Mouse (Mus musculus) urinary bladder, postnatal 36 days (tissue): ENCODE results near the gene Cyp2d34.
A peak's percentile ranks its signal among the peaks of the same experiment; 100 is the strongest.

Experiments
- DNase-seq, 2 experiments: peaks; one replicate each; pipeline ENCODE4 v3.0.0; 2022; ENCODE audit warnings: low spot score in 2 of 2, mixed read lengths in 1 of 2

Cyp2d34 gene

GRCm38 (mm10) chr15:82620531-82621202 lies at the start of gene Cyp2d34:
Gene Cyp2d34 (minus strand): TSS chr15:82620946.
- no peak for DNase-seq

DNA sequence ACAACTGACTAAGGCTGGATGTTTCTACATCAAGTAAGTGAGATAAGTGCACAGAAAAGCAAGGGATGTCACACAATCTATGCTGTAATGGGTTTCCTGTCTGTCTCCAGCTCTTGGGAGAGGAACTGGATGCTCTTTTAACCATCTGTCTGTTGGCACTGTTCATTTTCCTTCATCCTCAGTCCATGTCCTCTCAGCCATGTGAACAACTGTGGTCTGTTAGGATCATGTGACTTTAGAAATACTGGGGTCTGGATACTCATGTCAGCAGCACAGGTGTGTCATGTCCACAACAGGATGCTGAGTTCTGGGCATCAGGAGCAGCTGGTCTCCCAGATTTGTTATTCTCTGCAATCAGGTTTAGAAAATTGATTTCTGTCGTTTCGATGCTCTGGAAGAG lies 35.6 kb upstream of the Cyp2d34 start:
- no peak for DNase-seq

DNA sequence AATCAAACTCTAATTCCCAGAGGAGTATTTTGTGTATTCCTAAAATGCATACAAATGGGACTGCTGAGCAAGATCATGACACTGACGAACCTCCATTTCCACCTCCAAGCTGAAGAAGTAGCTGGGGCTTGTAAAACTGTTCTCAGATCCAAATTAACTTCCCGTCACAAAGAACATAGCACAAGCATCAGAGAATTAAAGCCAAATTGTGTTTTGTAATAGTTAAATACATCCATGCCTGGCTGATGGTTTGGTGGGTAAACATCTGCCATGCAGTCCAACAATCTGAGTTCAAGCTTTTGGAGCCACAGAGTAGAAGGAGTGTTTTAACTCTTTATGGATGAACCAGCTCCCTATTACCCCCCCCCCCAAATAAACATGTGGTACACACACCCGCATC lies 23.6 kb upstream of the Cyp2d34 start:
- no peak for DNase-seq

- no peak for DNase-seq
These were observed 23.0 kb upstream of the Cyp2d34 start for GRCm38 (mm10) chr15:82643771-82644170.

DNA sequence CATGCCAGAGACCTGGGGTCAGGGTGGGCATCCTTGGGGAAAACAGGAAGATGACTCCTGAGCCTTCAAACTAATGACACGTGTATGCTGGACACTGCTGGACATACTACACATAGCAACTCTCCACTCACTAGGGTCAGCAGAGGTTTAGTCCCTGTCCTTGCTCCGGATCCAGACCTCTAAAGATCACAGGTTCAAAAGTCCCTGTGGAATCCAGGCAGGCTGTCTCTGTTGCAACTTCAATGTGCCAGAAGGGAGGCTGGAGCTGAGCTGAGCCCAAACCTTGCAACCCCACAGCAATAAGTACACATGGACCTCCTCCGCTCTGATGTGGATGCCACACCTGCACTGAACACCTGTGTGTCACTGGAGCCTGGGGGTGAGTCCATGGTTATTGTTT lies 22.0 kb upstream of the Cyp2d34 start:
- DNase-seq: no peak

DNA sequence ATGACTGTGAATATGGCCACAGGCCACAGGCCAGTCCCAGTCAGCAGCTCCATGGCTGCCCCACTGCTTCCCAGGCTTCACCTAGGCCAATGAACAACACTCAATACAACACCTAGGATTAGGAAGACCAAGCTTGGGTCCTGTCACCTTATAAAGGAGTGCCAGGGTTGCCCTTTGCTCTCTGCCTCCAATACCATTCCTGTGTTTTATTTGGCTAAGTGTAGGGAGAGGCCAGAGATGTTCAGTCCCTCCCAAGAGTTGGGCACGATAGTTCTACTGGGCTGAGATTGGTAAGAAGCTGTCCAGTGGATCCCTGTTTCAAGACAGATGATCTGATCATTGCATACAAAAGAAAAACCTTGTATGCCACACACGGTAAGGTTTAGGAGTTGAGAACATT lies 21.2 kb upstream of the Cyp2d34 start:
- no peak for DNase-seq

GRCm38 (mm10) chr15:82641390-82641789 lies 20.6 kb upstream of the Cyp2d34 start:
- DNase-seq: no peak

- DNase-seq: no peak
These were observed 19.5 kb upstream of the Cyp2d34 start for GRCm38 (mm10) chr15:82640201-82640600.

GRCm38 (mm10) chr15:82637130-82638075 lies 16.7 kb upstream of the Cyp2d34 start:
- no peak for DNase-seq

- DNase-seq: no peak
These were observed 14.2 kb upstream of the Cyp2d34 start for GRCm38 (mm10) chr15:82634976-82635375.

GRCm38 (mm10) chr15:82621993-82622392 lies 1.2 kb upstream of the Cyp2d34 start:
- DNase-seq: no peak

DNA sequence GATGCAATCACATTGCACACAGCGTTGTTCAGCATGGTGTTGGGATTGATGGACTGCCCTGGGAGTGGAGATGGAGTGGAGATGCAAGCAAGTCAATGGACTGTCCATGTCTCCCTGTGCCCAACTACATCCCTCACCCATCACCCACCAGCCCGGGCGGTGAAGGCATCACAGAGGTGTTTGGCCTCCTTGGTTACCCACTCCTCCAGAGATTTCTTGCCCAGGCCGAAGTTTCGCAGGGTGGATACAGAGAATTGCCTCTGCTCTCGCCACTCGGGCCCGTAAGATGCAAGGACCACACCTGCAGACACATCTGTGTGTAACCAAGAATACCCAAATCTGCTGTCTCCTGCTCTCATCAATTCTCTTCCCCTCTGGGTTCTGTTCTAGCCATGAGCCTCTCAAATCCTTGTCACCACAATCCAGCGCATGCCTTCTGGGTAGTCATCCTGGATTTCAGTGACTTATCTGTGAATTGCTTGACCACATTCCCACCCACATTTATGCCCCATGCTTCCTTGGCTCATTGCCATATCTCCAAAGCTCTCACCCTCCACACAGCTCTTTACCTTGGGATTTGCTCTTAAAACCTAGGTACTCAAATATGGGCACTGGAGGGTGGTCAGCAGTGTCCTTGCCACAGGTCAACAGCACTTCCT lies 2.3 kb downstream of the Cyp2d34 start:
- no peak for DNase-seq

DNA sequence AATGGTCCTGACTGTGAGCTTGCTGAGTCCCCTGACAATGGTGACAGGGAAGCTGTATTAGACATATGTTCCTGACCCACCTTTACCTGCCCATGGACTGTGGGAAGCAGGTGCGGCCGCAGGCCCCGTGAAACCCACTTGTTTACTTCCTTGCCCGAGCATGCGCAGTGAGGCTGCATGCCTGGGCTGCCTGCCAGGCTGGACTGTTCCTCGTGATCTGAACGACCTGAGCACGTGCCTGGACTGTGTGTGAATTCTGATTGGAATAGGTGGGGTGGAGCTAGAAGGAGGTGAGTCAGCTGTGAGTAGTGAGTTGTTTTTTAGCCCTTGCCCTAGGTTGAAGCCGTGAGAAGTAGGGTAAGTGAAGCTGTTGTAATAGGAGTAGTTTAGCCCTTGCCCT lies 38.1 kb downstream of the Cyp2d34 start:
- DNase-seq: peak; percentile 5 to 14

DNA sequence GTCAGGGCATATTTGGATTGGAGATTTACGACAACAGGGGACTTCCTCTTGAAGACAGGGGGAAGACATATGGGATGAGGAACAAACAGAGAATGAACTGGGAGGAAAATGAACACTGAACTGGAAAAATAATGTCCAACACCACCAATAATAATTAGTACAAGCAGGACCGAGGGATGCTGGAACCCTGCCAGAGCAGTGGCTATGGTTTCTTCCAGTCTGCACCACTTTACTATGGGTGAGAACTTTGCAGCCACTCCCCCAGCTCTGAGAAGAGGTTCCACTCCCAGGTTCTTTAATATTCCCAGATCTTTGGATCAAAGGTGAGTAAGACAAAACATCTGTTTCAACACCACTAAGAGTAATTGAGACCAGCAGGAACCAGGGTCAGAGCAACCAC lies 41.7 kb downstream of the Cyp2d34 start:
- DNase-seq: no peak

DNA sequence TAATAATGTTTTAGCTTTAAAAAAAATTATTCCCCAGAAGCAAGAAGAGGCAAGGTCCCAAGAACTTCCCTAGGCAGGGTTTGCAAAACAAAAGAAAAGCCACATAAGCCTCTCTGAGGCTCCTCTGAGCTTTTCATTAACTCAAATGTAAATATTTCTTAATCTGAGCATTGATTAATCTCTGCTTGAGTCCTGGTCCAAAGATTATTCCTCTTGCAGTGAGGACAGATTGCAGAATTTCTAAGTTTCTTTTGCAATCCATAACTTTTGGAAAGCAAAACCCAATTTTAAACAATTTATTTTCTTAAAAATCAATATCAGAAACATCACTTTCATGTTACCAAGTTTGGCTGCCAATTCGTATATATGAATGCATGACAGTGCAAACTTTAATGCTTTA lies 47.9 kb downstream of the Cyp2d34 start:
- no peak for DNase-seq
